Mouse (Mus musculus): ENCODE results near the gene Trim26.

DNA sequence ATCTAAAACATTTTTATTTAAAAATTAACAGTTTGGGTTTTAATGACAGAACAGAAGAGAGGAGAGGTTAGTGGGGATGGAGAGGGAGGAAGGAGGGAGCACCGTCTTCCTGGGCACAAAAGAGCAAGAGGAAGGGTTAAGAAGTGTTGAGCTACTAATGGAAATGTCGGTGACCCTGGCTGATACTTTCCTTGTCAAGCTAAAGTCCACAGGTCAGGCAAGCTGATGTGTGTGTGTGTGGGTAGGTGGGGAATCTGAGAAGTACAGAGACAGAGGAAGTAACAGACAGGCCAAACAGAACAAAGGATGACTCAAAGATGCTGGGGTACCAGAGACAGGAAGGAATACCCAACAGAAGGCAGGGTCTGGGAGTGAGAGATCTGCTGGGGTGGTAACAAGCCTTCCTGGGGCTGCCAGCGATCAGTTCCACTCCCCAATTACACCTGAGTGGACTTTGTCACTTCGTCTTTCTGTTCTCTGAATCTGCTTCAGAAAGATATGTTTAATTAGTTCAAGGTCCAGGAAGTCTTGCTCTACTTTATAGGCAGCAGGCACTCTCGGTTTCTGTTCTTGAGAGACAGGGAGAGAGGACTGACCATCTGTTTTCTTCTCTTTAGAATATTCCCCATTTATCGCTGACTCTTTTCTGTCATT lies 60.7 kb downstream of the Trim26 start, which contains the start of gene Trim31:
- no peak for TF ChIP-seq CTCF (IDR thresholded peaks at IDR 0.05; ENCODE audit: low read depth, low read length)
- no peak for TF ChIP-seq POLR2A (IDR thresholded peaks at IDR 0.05; ENCODE audit: extremely low read depth, insufficient read depth, low read length)

Data from liver, adult 2 months (tissue).